Mouse (Mus musculus) left cerebral cortex, postnatal 10 days (tissue): ENCODE data around the gene Tas2r138. TPM values are rescaled to one million over a fixed set of nuclear protein-coding genes. Genes with fewer than 3 reads are reported as not detected.

ENCODE experiments used
- DNase-seq, 2 experiments: peaks; one replicate each; pipeline ENCODE4 v3.0.0; 2021 to 2022; ENCODE audit warnings: low spot score in 2 of 2, mixed read lengths in 1 of 2; ENCODE audit errors: extremely low spot score in 1 of 2
- intact Hi-C: fragments of 180-260 bp; cut with DNase I; formaldehyde crosslinking; loops from one replicate; pipeline ENCODE4 v1.15.1; 2025
- total RNA-seq, 2 experiments: library from RNA; stranded (reverse); gene quantifications; 2 replicates each; pipeline ENCODE4 v1.2.3; 2021

The Tas2r138 gene
- total RNA-seq, 2 experiments from 2014 or later: not detected

GRCm38 (mm10) chr6:40573618-40574017 lies 39.5 kb downstream of the Tas2r138 start:
- intact Hi-C loops: no loop called here
- no peak for DNase-seq

GRCm38 (mm10) chr6:40569187-40569586 lies 43.9 kb downstream of the Tas2r138 start, which contains the start of gene Olfr460:
Gene Olfr460, plus strand, starts transcription at chr6:40569487.
- intact Hi-C loops: no loop called here
- DNase-seq: no peak

Other genes starting within 250 kb of the Tas2r138 start
- gene E330009J07Rik, start 177.2 kb downstream of the Tas2r138 start, total RNA-seq: 10 to 100 TPM; 32.4 to 32.9 TPM
- under 1 TPM in 1 of 2 experiments, not detected in 1; 0.22 TPM for gene Wee2, start 174.2 kb downstream of the Tas2r138 start, total RNA-seq
- 10 to 100 TPM; 28.0 to 32.6 TPM for gene Ssbp1, start 142.0 kb downstream of the Tas2r138 start, total RNA-seq
- not detected for gene Tas2r137, start 122.1 kb downstream of the Tas2r138 start, total RNA-seq
- not detected for gene Tas2r108, start 119.8 kb downstream of the Tas2r138 start, total RNA-seq
- not detected for gene Prss37, start 93.8 kb downstream of the Tas2r138 start, total RNA-seq
- not detected for gene Olfr461, start 58.3 kb downstream of the Tas2r138 start, total RNA-seq
- gene Olfr460, start 43.8 kb downstream of the Tas2r138 start, total RNA-seq: not detected
- under 1 TPM; 0.41 to 0.73 TPM for gene Clec5a, start 27.5 kb downstream of the Tas2r138 start, total RNA-seq
- gene Mgam, start 15.5 kb upstream of the Tas2r138 start, total RNA-seq: under 1 TPM; 0.08 to 0.11 TPM